Comparison of ENCODE assay signal across 10 mouse cellular contexts in the genomic region with DNA sequence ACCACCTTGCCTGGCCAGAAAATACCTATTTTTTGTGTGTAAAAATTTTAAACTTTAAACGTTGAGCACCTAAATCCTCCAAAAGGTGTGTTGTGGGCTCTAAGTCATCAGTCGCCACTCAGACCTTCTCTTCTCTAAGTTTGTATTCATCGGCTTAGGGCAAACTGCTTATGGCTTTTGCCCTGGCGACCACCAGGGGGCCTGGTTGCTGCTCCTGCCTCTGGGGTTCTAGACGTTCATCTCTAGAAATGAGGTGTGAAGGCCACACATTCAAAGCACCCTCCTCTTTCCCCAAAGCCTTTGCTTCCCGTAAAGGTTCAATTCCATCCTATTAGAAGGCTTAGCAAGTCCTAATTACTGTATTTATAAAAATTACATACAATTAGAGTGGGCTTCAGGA.
A peak's percentile ranks its signal among the peaks of the same experiment; 100 is the strongest.
DNase-seq lines count a peak whose midpoint lies in the region; ATAC-seq and TF ChIP-seq lines count a peak whose summit lies in the region.
"Had no signal": no experiment of that assay in that cellular context is flagged by ENCODE, and none has a peak within 500 bp of the region (broad histone marks: within the 10 kb centered on the region; RNA-seq: fewer than 3 reads in every experiment).

No protein-coding gene starts in this region.

- no peak overlapping the region for H3K9ac ChIP-seq in hindbrain, embryonic 11.5 days (ENCODE audit: low read depth, low read length)
- H3K9ac ChIP-seq in hindbrain, embryonic 16.5 days (ENCODE audit: low read depth, low read length) = no peak overlapping the region
- H3K9ac ChIP-seq in limb, embryonic 11.5 days (ENCODE audit: low read length) = no peak overlapping the region
- H3K9ac ChIP-seq: kidney, embryonic 15.5 days had no signal

- no peak for TF ChIP-seq POLR2A in thymus, adult 2 months (IDR thresholded peaks at IDR 0.05; ENCODE audit: control insufficient read depth, extremely low read depth, insufficient read depth, low read length, poor library complexity)

- H3K4me2 ChIP-seq in hindbrain, embryonic 11.5 days (replicated peaks; ENCODE audit: low read depth, low read length) = no peak overlapping the region
- H3K4me2 ChIP-seq in hindbrain, embryonic 16.5 days (ENCODE audit: low read length) = no peak overlapping the region
- H3K4me2 ChIP-seq in limb, embryonic 11.5 days (ENCODE audit: low read depth, severe bottlenecking) = no peak overlapping the region
- H3K4me2 ChIP-seq: kidney, embryonic 15.5 days had no signal

- peak; percentile 64; the same call in 1 of the 2 replicates for TF ChIP-seq CTCF in thymus, adult 2 months (IDR thresholded peaks at IDR 0.05; ENCODE audit: borderline replicate concordance, control insufficient read depth, extremely low read depth, insufficient read depth, low read length, poor library complexity)

- no peaks in the 10 kb centered on the region for H3K27me3 ChIP-seq in hindbrain, embryonic 11.5 days (ENCODE audit: control insufficient read depth, insufficient read depth, low read length)
- no peaks in the 10 kb centered on the region for H3K27me3 ChIP-seq in hindbrain, embryonic 16.5 days (replicated peaks; ENCODE audit: control insufficient read depth, insufficient read depth, low read length)
- no peaks in the 10 kb centered on the region for H3K27me3 ChIP-seq in thymus, adult 2 months (ENCODE audit: control insufficient read depth, insufficient read depth, low read length)
- no peaks in the 10 kb centered on the region for H3K27me3 ChIP-seq in limb, embryonic 11.5 days (ENCODE audit: control insufficient read depth, insufficient read depth, low read length)
- H3K27me3 ChIP-seq: kidney, embryonic 15.5 days had no signal

- no peaks in the 10 kb centered on the region for H3K36me3 ChIP-seq in hindbrain, embryonic 11.5 days (ENCODE audit: control insufficient read depth, insufficient read depth, low read length)
- H3K36me3 ChIP-seq in hindbrain, embryonic 16.5 days (ENCODE audit: control insufficient read depth, insufficient read depth, low read length) = no peaks in the 10 kb centered on the region
- H3K36me3 ChIP-seq in thymus, adult 2 months (ENCODE audit: control insufficient read depth, insufficient read depth, low read length) = no peaks in the 10 kb centered on the region
- no peaks in the 10 kb centered on the region for H3K36me3 ChIP-seq in limb, embryonic 11.5 days (ENCODE audit: control insufficient read depth, insufficient read depth, low read length)
- H3K36me3 ChIP-seq: kidney, embryonic 15.5 days had no signal

- peak; percentile 42 for DNase-seq in hindbrain, embryonic 11.5 days (ENCODE audit: low spot score)
- DNase-seq in thymus, adult 2 months = peak; percentile 43
- no peak for DNase-seq in thymus, adult 18-20 months
- peak; percentile 34 for DNase-seq in limb, embryonic 11.5 days (ENCODE audit: low spot score)
- no peak for DNase-seq in yolk sac, embryonic 10.5 days (ENCODE audit: low spot score)
- no peak for DNase-seq in neural tube, embryonic 10.5 days (ENCODE audit: extremely low spot score, low spot score)
- no peak for DNase-seq in right cerebral cortex, adult 18-20 months

- no peak for ATAC-seq in hindbrain, embryonic 11.5 days (ENCODE audit: low FRiP score)
- ATAC-seq in hindbrain, embryonic 16.5 days = no peak
- ATAC-seq in limb, embryonic 11.5 days (ENCODE audit: insufficient number of reproducible peaks, low FRiP score, low TSS enrichment, low read depth) = no peak

- no peak overlapping the region for H3K4me3 ChIP-seq in hindbrain, embryonic 11.5 days (ENCODE audit: low read depth, low read length)
- H3K4me3 ChIP-seq in hindbrain, embryonic 16.5 days (ENCODE audit: low read length) = no peak overlapping the region
- no peak overlapping the region for H3K4me3 ChIP-seq in thymus, adult 2 months (ENCODE audit: control insufficient read depth, insufficient read depth, low read length)
- no peak overlapping the region for H3K4me3 ChIP-seq in limb, embryonic 11.5 days (ENCODE audit: low read depth, low read length)
- H3K4me3 ChIP-seq: kidney, embryonic 15.5 days; megakaryocyte, embryonic 14.5 days had no signal

- H3K27ac ChIP-seq in hindbrain, embryonic 11.5 days (ENCODE audit: low read depth, low read length) = no peak overlapping the region
- H3K27ac ChIP-seq in hindbrain, embryonic 16.5 days (ENCODE audit: low read depth, low read length) = no peak overlapping the region
- H3K27ac ChIP-seq in thymus, adult 2 months (ENCODE audit: control insufficient read depth, insufficient read depth, low read length) = no peak overlapping the region
- no peak overlapping the region for H3K27ac ChIP-seq in limb, embryonic 11.5 days (replicated peaks; ENCODE audit: low read depth, low read length)
- H3K27ac ChIP-seq: kidney, embryonic 15.5 days had no signal

- WGBS in hindbrain, embryonic 11.5 days = 58% methylated on average over 6 of the region's 6 CpGs
- WGBS in hindbrain, embryonic 16.5 days = 53% methylated on average over 6 of the region's 6 CpGs
- 43% methylated on average over 6 of the region's 6 CpGs for WGBS in thymus, adult 2 months
- 46% methylated on average over 6 of the region's 6 CpGs for WGBS in limb, embryonic 11.5 days

- H3K9me3 ChIP-seq in hindbrain, embryonic 11.5 days (ENCODE audit: control insufficient read depth, low read length) = no peaks in the 10 kb centered on the region
- no peaks in the 10 kb centered on the region for H3K9me3 ChIP-seq in hindbrain, embryonic 16.5 days (ENCODE audit: control insufficient read depth, low read length)
- no peaks in the 10 kb centered on the region for H3K9me3 ChIP-seq in limb, embryonic 11.5 days (ENCODE audit: control insufficient read depth, low read length)
- H3K9me3 ChIP-seq: kidney, embryonic 15.5 days had no signal

- H3K4me1 ChIP-seq in hindbrain, embryonic 11.5 days (replicated peaks; ENCODE audit: control insufficient read depth, insufficient read depth, low read length) = no peaks in the 10 kb centered on the region
- no peaks in the 10 kb centered on the region for H3K4me1 ChIP-seq in hindbrain, embryonic 16.5 days (ENCODE audit: control insufficient read depth, insufficient read depth, low read depth, low read length)
- no peaks in the 10 kb centered on the region for H3K4me1 ChIP-seq in thymus, adult 2 months (replicated peaks; ENCODE audit: control insufficient read depth, insufficient read depth, low read length)
- no peaks in the 10 kb centered on the region for H3K4me1 ChIP-seq in limb, embryonic 11.5 days (ENCODE audit: control insufficient read depth, insufficient read depth, low read length)
- H3K4me1 ChIP-seq: megakaryocyte, embryonic 14.5 days had no signal

Comparison
In these comparisons a context has a peak if more than half of its experiments do, and no peak if none do; other contexts are left out.
1. DNase-seq: peak in hindbrain, embryonic 11.5 days (single experiment), thymus, adult 2 months (single experiment) and limb, embryonic 11.5 days (single experiment); none in thymus, adult 18-20 months (0 of 2), yolk sac, embryonic 10.5 days (single experiment), neural tube, embryonic 10.5 days (single experiment) and right cerebral cortex, adult 18-20 months (single experiment).